Mouse (Mus musculus): ENCODE measurements at regions not wholly inside any gene's neighbourhood (a gene's known extent, or its start where the extent isn't known, plus 50 kb on each side); places are given as distances from the start of the nearest gene placed in this dataset.
A peak's percentile ranks its signal among the peaks of the same experiment; 100 is the strongest.

GRCm38 (mm10) chr2:159019921-159020534 is 225.4 kb downstream of the Dhx35 start:
- DNase-seq (ENCODE audit: low spot score): peak; percentile 24

- DNase-seq (ENCODE audit: low spot score): no peak
These were observed 237.5 kb downstream of the Dhx35 start for GRCm38 (mm10) chr2:159032147-159032546.

DNA sequence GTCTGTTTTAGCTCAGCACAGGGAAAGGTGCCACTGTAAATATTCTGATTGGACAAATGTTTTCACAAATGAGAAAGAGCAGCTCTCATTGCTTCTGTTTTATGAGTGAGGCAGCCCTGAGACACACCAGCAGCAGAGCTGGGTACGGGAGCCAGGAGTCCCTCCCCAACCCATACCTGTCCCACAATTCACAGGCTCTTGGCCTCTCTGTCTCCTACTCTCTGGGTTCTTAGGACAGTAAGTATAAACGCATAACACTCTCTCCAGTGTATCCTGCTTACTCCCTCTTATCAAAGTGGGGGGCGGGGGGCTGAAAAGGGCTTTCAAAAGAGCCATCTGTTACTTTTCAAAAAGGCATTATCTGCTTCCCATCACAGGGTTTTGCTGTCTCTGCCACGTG is 245.3 kb downstream of the Dhx35 start:
- no peak for DNase-seq (ENCODE audit: low spot score)

GRCm38 (mm10) chr2:159053534-159053933 is 258.9 kb downstream of the Dhx35 start:
- peak; percentile 12 for DNase-seq (ENCODE audit: low spot score)

GRCm38 (mm10) chr2:159053936-159054335 is 259.3 kb downstream of the Dhx35 start:
- peak; percentile 45 for DNase-seq (ENCODE audit: low spot score)

- DNase-seq (ENCODE audit: low spot score): peak; percentile 61
These were observed 259.8 kb downstream of the Dhx35 start for GRCm38 (mm10) chr2:159054451-159054850.

GRCm38 (mm10) chr2:159055780-159056179 is 261.2 kb downstream of the Dhx35 start:
- no peak for DNase-seq (ENCODE audit: low spot score)

DNA sequence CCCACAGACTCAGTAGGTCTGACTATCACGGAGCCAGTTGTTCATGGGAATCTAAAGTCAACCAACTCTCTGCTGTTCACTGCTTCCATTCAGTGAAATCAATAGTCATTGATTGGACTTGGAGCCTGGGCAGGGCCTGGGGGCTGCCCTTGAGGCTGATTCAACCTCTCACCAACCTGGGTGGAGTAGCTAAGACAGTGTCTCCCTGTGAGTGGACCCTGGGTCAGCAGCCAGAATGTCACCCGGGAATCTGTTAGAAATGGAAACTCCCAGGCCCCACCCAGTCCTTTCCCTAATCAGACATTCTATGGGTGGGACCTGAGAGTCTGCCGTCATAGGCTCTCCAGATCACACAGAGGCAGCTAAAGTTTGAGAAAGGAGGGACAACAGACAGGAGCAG is 262.4 kb downstream of the Dhx35 start:
- peak; percentile 15 for DNase-seq (ENCODE audit: low spot score)

GRCm38 (mm10) chr2:159057506-159057905 is 262.9 kb downstream of the Dhx35 start:
- peak; percentile 4 for DNase-seq (ENCODE audit: low spot score)

- peak; percentile 20 for DNase-seq (ENCODE audit: low spot score)
These were observed 267.7 kb downstream of the Dhx35 start for GRCm38 (mm10) chr2:159062266-159062665.

GRCm38 (mm10) chr2:159062666-159063065 is 268.1 kb downstream of the Dhx35 start:
- no peak for DNase-seq (ENCODE audit: low spot score)

DNA sequence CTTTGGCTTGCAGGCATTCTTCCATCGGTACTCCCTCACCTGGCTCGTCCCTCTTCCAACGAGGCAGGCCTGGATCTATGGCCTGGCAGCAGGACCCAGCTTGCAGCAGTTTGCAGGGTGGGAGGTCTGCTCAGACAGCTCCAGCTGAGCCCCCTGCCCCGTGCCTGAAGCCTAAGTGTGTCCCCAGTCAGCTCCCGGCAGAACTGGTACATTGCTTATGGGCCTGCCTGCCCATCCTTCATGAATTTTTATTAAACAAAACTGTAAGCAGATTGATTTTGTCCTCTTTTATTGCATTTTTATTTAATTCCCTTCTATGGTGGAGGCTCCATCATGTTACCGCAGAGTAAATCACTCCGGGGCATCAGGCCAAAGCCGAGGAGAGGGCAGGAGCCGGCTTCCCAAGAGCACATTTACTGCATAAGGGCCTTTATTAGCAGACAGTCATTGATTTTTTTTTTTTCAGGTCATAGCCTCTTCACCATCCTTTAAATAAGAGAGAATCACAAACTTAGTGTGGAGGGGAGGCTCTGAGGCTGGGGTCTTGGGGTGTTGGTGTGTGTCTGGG is 269.9 kb downstream of the Dhx35 start:
- no peak for DNase-seq (ENCODE audit: low spot score)

DNA sequence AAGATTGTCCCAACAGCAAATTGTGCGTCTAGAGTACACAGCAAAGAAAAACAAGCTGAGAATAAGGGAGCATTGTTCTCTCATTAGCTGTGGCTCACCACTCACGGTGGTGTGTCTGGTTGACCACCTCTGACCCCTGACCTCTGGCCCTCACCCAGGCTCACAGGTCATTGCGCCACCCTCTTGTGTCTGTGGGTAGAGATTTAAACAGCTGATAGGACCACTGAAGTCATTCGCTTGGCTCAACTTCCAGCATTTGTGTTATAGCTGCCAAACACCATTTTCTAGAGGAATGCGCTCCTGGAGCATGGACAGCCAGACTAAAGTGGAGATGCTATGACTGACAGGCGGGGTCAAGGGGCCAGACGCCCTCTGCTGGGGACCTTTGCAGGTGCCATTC is 272.9 kb downstream of the Dhx35 start:
- DNase-seq (ENCODE audit: low spot score): no peak

GRCm38 (mm10) chr2:159068303-159069020 is 273.9 kb downstream of the Dhx35 start:
- no peak for DNase-seq (ENCODE audit: low spot score)

GRCm38 (mm10) chr2:159069180-159069579 is 274.6 kb downstream of the Dhx35 start:
- no peak for DNase-seq (ENCODE audit: low spot score)

DNA sequence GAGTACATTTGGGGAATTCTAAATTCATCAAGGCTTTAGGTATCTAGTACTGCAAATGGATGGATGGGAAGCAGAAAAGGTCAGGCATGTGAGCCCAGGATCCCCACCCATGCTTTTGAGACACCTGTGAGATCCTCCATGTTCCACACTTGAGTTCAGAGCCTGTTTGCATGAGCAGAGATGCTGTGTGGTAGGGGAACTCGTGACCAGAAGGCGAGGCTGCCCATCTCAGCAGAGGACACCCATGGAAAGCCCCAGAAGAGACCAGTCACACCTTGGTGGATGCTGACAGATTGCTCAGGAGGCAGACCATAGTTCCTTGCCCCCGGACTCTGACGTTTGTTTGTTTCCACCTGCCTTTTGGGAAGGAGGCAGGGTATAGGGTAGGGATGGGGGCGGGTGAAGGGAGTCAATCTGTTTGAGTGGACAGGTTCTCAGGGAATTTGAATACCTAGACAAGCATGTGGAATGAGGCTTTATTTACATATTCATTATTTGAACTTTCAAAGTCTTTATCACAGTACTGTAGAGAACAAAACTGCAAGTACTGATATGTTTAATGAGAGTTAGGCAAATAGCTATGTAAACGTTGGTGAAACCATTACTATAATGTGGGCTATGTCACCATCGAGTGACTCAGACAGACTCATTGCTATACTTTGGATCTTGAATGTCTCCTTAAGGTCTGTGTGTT is 278.5 kb downstream of the Dhx35 start:
- DNase-seq (ENCODE audit: low spot score): no peak

DNA sequence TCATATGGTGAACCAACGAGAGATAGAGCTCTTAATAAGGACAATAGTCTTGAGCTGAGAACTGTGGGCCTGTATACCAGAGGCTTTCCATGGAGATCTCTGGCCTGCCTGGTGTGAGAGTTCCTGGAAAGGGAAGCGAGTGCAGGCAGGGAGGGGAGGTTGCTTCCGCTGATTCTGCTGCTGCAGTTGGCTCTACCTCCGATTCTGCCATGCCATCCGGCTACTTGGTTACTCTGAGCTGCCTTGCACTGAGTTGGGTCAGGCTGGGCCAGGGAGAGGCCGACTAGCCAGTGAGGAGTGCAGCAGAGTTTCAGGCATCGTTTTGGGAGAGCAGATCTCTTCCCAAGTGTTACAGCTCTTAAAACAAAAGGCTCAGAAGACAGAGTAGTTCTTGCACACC is 285.2 kb downstream of the Dhx35 start:
- DNase-seq (ENCODE audit: low spot score): no peak

GRCm38 (mm10) chr2:159080784-159081544 is 286.4 kb downstream of the Dhx35 start:
- DNase-seq (ENCODE audit: low spot score): no peak

DNA sequence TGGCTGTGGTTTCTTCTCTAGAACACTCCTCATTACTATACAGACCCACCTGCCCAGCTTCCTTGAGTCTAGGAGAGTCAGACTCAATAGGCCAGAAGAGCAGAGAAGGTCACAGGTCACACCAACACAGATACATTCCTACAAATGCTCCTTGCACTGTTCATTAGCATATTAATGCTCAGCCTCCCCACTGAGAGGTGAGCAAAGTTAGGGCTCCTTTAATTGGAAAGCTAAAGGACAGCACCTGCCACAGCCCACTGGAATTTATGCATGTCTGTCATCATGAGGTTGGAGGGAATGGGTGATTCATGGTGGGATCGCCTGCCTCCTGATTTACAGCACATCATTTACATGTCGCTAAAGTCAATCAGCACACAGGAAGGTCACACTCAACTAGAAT is 292.2 kb downstream of the Dhx35 start:
- no peak for DNase-seq (ENCODE audit: low spot score)

DNA sequence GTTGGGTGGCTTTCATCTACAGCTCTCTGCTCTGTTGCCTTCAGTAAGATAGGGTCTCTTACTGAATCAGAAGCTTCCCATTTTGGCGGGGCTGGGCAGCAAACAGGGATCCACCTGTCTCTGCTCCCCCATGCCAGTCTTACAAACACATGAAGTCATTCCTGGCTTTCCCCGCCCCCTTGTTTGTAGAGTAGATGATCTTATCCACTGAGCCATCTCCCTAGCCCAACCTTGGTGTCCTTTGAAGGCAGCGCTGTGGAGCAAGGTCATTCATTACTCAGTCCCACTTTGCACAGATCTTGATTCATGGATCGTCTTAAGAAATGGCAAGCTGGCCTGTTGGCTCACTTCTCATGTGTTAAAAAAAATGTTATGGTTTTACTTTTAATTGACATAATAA is 293.6 kb downstream of the Dhx35 start:
- DNase-seq (ENCODE audit: low spot score): no peak

GRCm38 (mm10) chr2:159096667-159097066 is 302.1 kb downstream of the Dhx35 start:
- peak; percentile 52 for DNase-seq (ENCODE audit: low spot score)

- peak; percentile 7 for DNase-seq (ENCODE audit: low spot score)
These were observed 339.4 kb downstream of the Dhx35 start for GRCm38 (mm10) chr2:159134042-159134441.
